Comparison of ENCODE assay signal across 23 mouse cellular contexts in genomic region chr3:153272241-153272640, GRCm38 (mm10).
"Had no signal": no experiment of that assay in that cellular context is flagged by ENCODE, and none has a peak within 500 bp of the region (broad histone marks: within the 10 kb centered on the region; RNA-seq: fewer than 3 reads in every experiment).

No protein-coding gene starts in this region.

- H3K27me3 ChIP-seq: heart, embryonic 12.5 days; hindbrain, embryonic 12.5 days; intestine, embryonic 15.5 days; limb, embryonic 13.5 days; limb, embryonic 15.5 days; liver, embryonic 12.5 days had no signal

- H3K4me3 ChIP-seq: gastrocnemius, adult 2 months; heart, embryonic 10.5 days; heart, embryonic 12.5 days; hindbrain, embryonic 10.5 days; hindbrain, embryonic 12.5 days; intestine, embryonic 15.5 days; limb, embryonic 13.5 days; limb, embryonic 15.5 days; liver, embryonic 12.5 days had no signal

- H3K4me1 ChIP-seq: intestine, embryonic 15.5 days had no signal

- ATAC-seq: hindbrain, embryonic 16.5 days; inflammation-experienced regulatory T-cells, adult 6 months; intestine, embryonic 15.5 days; liver, embryonic 12.5 days had no signal

- H3K9ac ChIP-seq: heart, embryonic 12.5 days; hindbrain, embryonic 12.5 days; hindbrain, embryonic 14.5 days; intestine, embryonic 15.5 days; limb, embryonic 13.5 days; limb, embryonic 15.5 days; liver, embryonic 12.5 days had no signal

- H3K9me3 ChIP-seq: intestine, embryonic 15.5 days; limb, embryonic 15.5 days; liver, embryonic 12.5 days had no signal

- DNase-seq: gastrocnemius, adult 2 months; gastrocnemius, postnatal 10 days; gastrocnemius, postnatal 25 days; heart, postnatal 10 days; heart, postnatal 4 days; kidney, adult 11 months; kidney, adult 2 months; kidney, adult 9 months; kidney, postnatal 25 days; layer of hippocampus, adult 9-11 months; layer of hippocampus, postnatal 36 days; left cerebral cortex, postnatal 4 days had no signal

- H3K36me3 ChIP-seq: heart, embryonic 10.5 days; heart, embryonic 12.5 days; hindbrain, embryonic 12.5 days; intestine, embryonic 15.5 days; limb, embryonic 13.5 days; limb, embryonic 15.5 days; liver, embryonic 12.5 days had no signal

- H3K4me2 ChIP-seq: heart, embryonic 12.5 days; hindbrain, embryonic 12.5 days; hindbrain, embryonic 14.5 days; intestine, embryonic 15.5 days; limb, embryonic 13.5 days; limb, embryonic 15.5 days; liver, embryonic 12.5 days had no signal

- H3K27ac ChIP-seq: gastrocnemius, adult 2 months; heart, embryonic 10.5 days; hindbrain, embryonic 10.5 days; hindbrain, embryonic 12.5 days; hindbrain, embryonic 14.5 days; intestine, embryonic 15.5 days; limb, embryonic 13.5 days; limb, embryonic 15.5 days; liver, embryonic 12.5 days had no signal
